In genomic region chr3:103241524-103241923, GRCm38 (mm10) we compare ENCODE assay signal across 19 mouse cellular contexts. TPM values are rescaled to one million over a fixed set of nuclear protein-coding genes. Genes with fewer than 3 reads are reported as not detected.
DNase-seq lines count a peak whose midpoint lies in the region; ATAC-seq and TF ChIP-seq lines count a peak whose summit lies in the region.
"Had no signal": no experiment of that assay in that cellular context is flagged by ENCODE, and none has a peak within 500 bp of the region (broad histone marks: within the 10 kb centered on the region; RNA-seq: fewer than 3 reads in every experiment).

No protein-coding gene starts in this region.

- no peaks in the 10 kb centered on the region for H3K9me3 ChIP-seq in forebrain, embryonic 13.5 days (replicated peaks)
- peaks cover 2% of the 10 kb centered on the region; the same call in 1 of the 2 replicates for H3K9me3 ChIP-seq in liver, postnatal 0 days (ENCODE audit: low read length)
- H3K9me3 ChIP-seq: embryonic facial prominence, embryonic 13.5 days; forebrain, embryonic 12.5 days; limb, embryonic 15.5 days had no signal

- no peak overlapping the region for H3K27ac ChIP-seq in forebrain, embryonic 13.5 days
- no peak overlapping the region for H3K27ac ChIP-seq in liver, postnatal 0 days (ENCODE audit: low read depth)
- H3K27ac ChIP-seq: embryonic facial prominence, embryonic 13.5 days; forebrain, embryonic 12.5 days; hindbrain, embryonic 14.5 days; kidney, postnatal 0 days; limb, embryonic 15.5 days had no signal

- DNase-seq in cerebellum, adult 9-10 months: peak; percentile 5
- no peak for DNase-seq in cerebellum, postnatal 4 days (ENCODE audit: low spot score in 2 of 2)
- DNase-seq in layer of hippocampus, adult 9-11 months: peak; percentile 40
- no peak for DNase-seq in layer of hippocampus, postnatal 10 days (ENCODE audit: low spot score in 2 of 2)
- peak; percentile 73 for DNase-seq in brain, adult 2 months (ENCODE audit: low read depth, low spot score)
- peak; percentile 25 for DNase-seq in right cerebral cortex, postnatal 25 days
- DNase-seq in liver, postnatal 0 days: no peak
- DNase-seq: heart, postnatal 10 days; lung, adult 2 months; lung, postnatal 4 days had no signal

- ATAC-seq in forebrain, embryonic 13.5 days: no peak
- ATAC-seq in liver, postnatal 0 days: no peak
- ATAC-seq: intestine, postnatal 0 days had no signal

- H3K36me3 ChIP-seq in forebrain, embryonic 13.5 days (ENCODE audit: poor library complexity, severe bottlenecking): no peaks in the 10 kb centered on the region
- no peaks in the 10 kb centered on the region for H3K36me3 ChIP-seq in liver, postnatal 0 days (replicated peaks; ENCODE audit: insufficient read depth, low read length)
- H3K36me3 ChIP-seq: embryonic facial prominence, embryonic 13.5 days; forebrain, embryonic 12.5 days; limb, embryonic 15.5 days had no signal

- no peaks in the 10 kb centered on the region for H3K4me1 ChIP-seq in forebrain, embryonic 13.5 days
- H3K4me1 ChIP-seq in liver, postnatal 0 days (ENCODE audit: insufficient read depth): no peaks in the 10 kb centered on the region
- H3K4me1 ChIP-seq: embryonic facial prominence, embryonic 13.5 days; forebrain, embryonic 12.5 days; limb, embryonic 15.5 days had no signal

- no peak overlapping the region for H3K9ac ChIP-seq in forebrain, embryonic 13.5 days
- H3K9ac ChIP-seq in liver, postnatal 0 days (replicated peaks): no peak overlapping the region
- H3K9ac ChIP-seq: embryonic facial prominence, embryonic 13.5 days; forebrain, embryonic 12.5 days; hindbrain, embryonic 14.5 days; limb, embryonic 15.5 days had no signal

- no peaks in the 10 kb centered on the region for H3K27me3 ChIP-seq in forebrain, embryonic 13.5 days
- H3K27me3 ChIP-seq in liver, postnatal 0 days (ENCODE audit: insufficient read depth, low read length): no peaks in the 10 kb centered on the region
- H3K27me3 ChIP-seq: embryonic facial prominence, embryonic 13.5 days; forebrain, embryonic 12.5 days; limb, embryonic 15.5 days had no signal

- H3K4me2 ChIP-seq in forebrain, embryonic 13.5 days: no peak overlapping the region
- H3K4me2 ChIP-seq in liver, postnatal 0 days (ENCODE audit: low read depth, low read length): no peak overlapping the region
- H3K4me2 ChIP-seq: embryonic facial prominence, embryonic 13.5 days; forebrain, embryonic 12.5 days; hindbrain, embryonic 14.5 days; limb, embryonic 15.5 days; midbrain, embryonic 11.5 days had no signal

- WGBS in forebrain, embryonic 13.5 days: 93% methylated on average over 2 of the region's 2 CpGs
- 86% methylated on average over 2 of the region's 2 CpGs for WGBS in liver, postnatal 0 days (ENCODE audit: insufficient replicate concordance)

- TF ChIP-seq EP300 in liver, postnatal 0 days (IDR thresholded peaks at IDR 0.05; ENCODE audit: low read depth): no peak

- H3K4me3 ChIP-seq in forebrain, embryonic 13.5 days: no peak overlapping the region
- H3K4me3 ChIP-seq in liver, postnatal 0 days (ENCODE audit: low read depth, low read length): no peak overlapping the region
- H3K4me3 ChIP-seq: embryonic facial prominence, embryonic 13.5 days; forebrain, embryonic 12.5 days; left cerebral cortex, adult 2 months; limb, embryonic 15.5 days had no signal

- TF ChIP-seq CTCF in liver, postnatal 0 days (IDR thresholded peaks at IDR 0.05; ENCODE audit: low read depth): no peak

RNA-seq across cellular contexts. Expression of gene Trim33, which starts 37.6 kb away (rescaled TPM):
- 10 to 100 TPM; 54.4 to 56.4 TPM for total RNA-seq in layer of hippocampus, postnatal 10 days (2021)
- polyA plus RNA-seq in forebrain, embryonic 13.5 days (2015; fragmentation: Nextera tagmentation; extraction: Ambion mirVana): 33.0 and 33.7 TPM in 2 replicates
- 3.1 and 3.4 TPM in 2 replicates for polyA plus RNA-seq in liver, postnatal 0 days (2015; fragmentation: Nextera tagmentation; extraction: Ambion mirVana)

Comparison
In these comparisons a context has a peak if more than half of its experiments do, and no peak if none do; other contexts are left out.
1. DNase-seq: peak in cerebellum, adult 9-10 months (single experiment), layer of hippocampus, adult 9-11 months (single experiment), brain, adult 2 months (single experiment) and right cerebral cortex, postnatal 25 days (single experiment); none in cerebellum, postnatal 4 days (0 of 2), layer of hippocampus, postnatal 10 days (0 of 2) and liver, postnatal 0 days (single experiment).